Mouse (Mus musculus): ENCODE measurements around the gene Gnb4. TPM values are rescaled to one million over a fixed set of nuclear protein-coding genes. Genes with fewer than 3 reads are reported as not detected.

Gene Gnb4
- polyA plus RNA-seq, 1 experiment from 2014 or later: 74.8 TPM

Other genes with a start within 250 kb of the Gnb4 start
- gene Pik3ca, start 218.9 kb downstream of the Gnb4 start, polyA plus RNA-seq (2014; fragmentation: Nextera tagmentation; extraction: Ambion mirVana): 14.4 and 23.1 TPM in 2 replicates
- 0.20 TPM in 1 of 2 replicates, not detected in the other for gene Kcnmb3, start 124.4 kb downstream of the Gnb4 start, polyA plus RNA-seq (2014; fragmentation: Nextera tagmentation; extraction: Ambion mirVana)
- gene Zfp639, start 106.3 kb downstream of the Gnb4 start, polyA plus RNA-seq (2014; fragmentation: Nextera tagmentation; extraction: Ambion mirVana): 39.8 and 46.5 TPM in 2 replicates
- 30.3 and 37.9 TPM in 2 replicates for gene Mfn1, start 87.1 kb downstream of the Gnb4 start, polyA plus RNA-seq (2014; fragmentation: Nextera tagmentation; extraction: Ambion mirVana)
- gene Actl6a, start 89.7 kb upstream of the Gnb4 start, polyA plus RNA-seq (2014; fragmentation: Nextera tagmentation; extraction: Ambion mirVana): 151 and 154 TPM in 2 replicates
- 317 and 331 TPM in 2 replicates for gene Ndufb5, start 120.4 kb upstream of the Gnb4 start, polyA plus RNA-seq (2014; fragmentation: Nextera tagmentation; extraction: Ambion mirVana)
- 31.0 and 33.7 TPM in 2 replicates for gene Mrpl47, start 121.0 kb upstream of the Gnb4 start, polyA plus RNA-seq (2014; fragmentation: Nextera tagmentation; extraction: Ambion mirVana)
- 5.1 TPM in 2 replicates for gene Usp13, start 201.0 kb upstream of the Gnb4 start, polyA plus RNA-seq (2014; fragmentation: Nextera tagmentation; extraction: Ambion mirVana)

All from stomach, embryonic 14.5 days (tissue).